ENCODE assay signal across 8 mouse cellular contexts in genomic region chr5:16470366-16470982, GRCm38 (mm10).
DNase-seq lines count a peak whose midpoint lies in the region.

No protein-coding gene starts in this region.

- DNase-seq in ovary, postnatal 10 days (ENCODE audit: low spot score) = peak; percentile 5
- no peak for DNase-seq in ovary, adult 18-20 months (ENCODE audit: low spot score)
- DNase-seq in heart, adult 8-10 months (ENCODE audit: low spot score) = peak; percentile 28
- peak; percentile 18 for DNase-seq in kidney, adult 18-20 months
- DNase-seq in lung, postnatal 10 days = peak; percentile 23
- no peak for DNase-seq in thymus, postnatal 10 days (ENCODE audit: low spot score in 2 of 2)
- no peak for DNase-seq in left cerebral cortex, postnatal 25 days (ENCODE audit: low spot score in 2 of 2)
- no peak for DNase-seq in right cerebral cortex, postnatal 14 days

- intact Hi-C loops in left cerebral cortex, postnatal 25 days (cut with DNase I) = no loop called here

Comparison
In these comparisons a context has a peak if more than half of its experiments do, and no peak if none do; other contexts are left out.
1. DNase-seq: peak in ovary, postnatal 10 days (single experiment), heart, adult 8-10 months (single experiment), kidney, adult 18-20 months (single experiment) and lung, postnatal 10 days (single experiment); none in ovary, adult 18-20 months (single experiment), thymus, postnatal 10 days (0 of 2), left cerebral cortex, postnatal 25 days (0 of 2) and right cerebral cortex, postnatal 14 days (single experiment).